In genomic region chr7:121896689-121897088, GRCm38 (mm10) we compare ENCODE assay signal across 17 mouse cellular contexts. TPM values are rescaled to one million over a fixed set of nuclear protein-coding genes. Genes with fewer than 3 reads are reported as not detected.
"Had no signal": no experiment of that assay in that cellular context is flagged by ENCODE, and none has a peak within 500 bp of the region (broad histone marks: within the 10 kb centered on the region; RNA-seq: fewer than 3 reads in every experiment).

No protein-coding gene starts in this region.

- H3K4me1 ChIP-seq: neural tube, embryonic 12.5 days; neural tube, embryonic 13.5 days; stomach, embryonic 15.5 days had no signal

- H3K4me3 ChIP-seq: neural tube, embryonic 12.5 days; neural tube, embryonic 13.5 days; neural tube, embryonic 15.5 days; stomach, embryonic 15.5 days had no signal

- H3K27me3 ChIP-seq: neural tube, embryonic 12.5 days; neural tube, embryonic 15.5 days had no signal

- H3K27ac ChIP-seq: neural tube, embryonic 12.5 days; neural tube, embryonic 13.5 days; neural tube, embryonic 15.5 days; stomach, embryonic 15.5 days had no signal

- H3K4me2 ChIP-seq: neural tube, embryonic 12.5 days; neural tube, embryonic 13.5 days; neural tube, embryonic 15.5 days; stomach, embryonic 15.5 days had no signal

- H3K9me3 ChIP-seq: neural tube, embryonic 12.5 days; neural tube, embryonic 13.5 days; neural tube, embryonic 15.5 days; stomach, embryonic 15.5 days had no signal

- H3K36me3 ChIP-seq: neural tube, embryonic 12.5 days; neural tube, embryonic 13.5 days; neural tube, embryonic 15.5 days; stomach, embryonic 15.5 days had no signal

- DNase-seq: right cerebral cortex, adult 18-20 months; right cerebral cortex, postnatal 14 days; right cerebral cortex, postnatal 25 days; right cerebral cortex, postnatal 4 days; spleen, adult 18-20 months; thymus, adult 18-20 months; thymus, adult 2 months; thymus, postnatal 14 days; thymus, postnatal 25 days; thymus, postnatal 36 days; thymus, postnatal 4 days had no signal

- H3K9ac ChIP-seq: neural tube, embryonic 12.5 days; neural tube, embryonic 13.5 days; neural tube, embryonic 15.5 days; stomach, embryonic 15.5 days had no signal

RNA-seq across cellular contexts. Expression of gene Scnn1b, which starts 31.9 kb away (rescaled TPM):
- total RNA-seq: neutrophil, adult 5-6 weeks had no signal
- polyA plus RNA-seq: neural tube, embryonic 12.5 days; neural tube, embryonic 13.5 days; spleen, adult 2 months had no signal
